Mouse (Mus musculus): ENCODE results near the gene Eif2b3. TPM values are rescaled to one million over a fixed set of nuclear protein-coding genes. Genes with fewer than 3 reads are reported as not detected.

Eif2b3 gene
- total and polyA plus RNA-seq, 3 experiments, result 49.9 to 96.2 (median 84.9) TPM

- Histone ChIP-seq H3K4me1 (ENCODE audit: control insufficient read depth in 1 of 2, insufficient read depth in 2 of 2) (peaks cover 23 to 60% of the 10 kb centered on the region in 2 experiments), H3K9ac (ENCODE audit: insufficient read depth, low read depth) (peak overlapping the region; percentile 5), H3K36me3 (replicated peaks in 1 of 2; ENCODE audit: control insufficient read depth in 1 of 2, insufficient read depth in 1 of 2, low read length in 1 of 2) (peaks cover 7 to 15% of the 10 kb centered on the region in 2 experiments), H3K4me2 (ENCODE audit: insufficient read depth, low read depth, poor library complexity, severe bottlenecking) (peak overlapping the region; percentile 29), H3K9me3 (replicated peaks; ENCODE audit: low read length) (no peaks in the 10 kb centered on the region), H3K27ac (ENCODE audit: insufficient read depth, low read depth) (peak overlapping the region; percentile 52), H3K79me2 (replicated peaks; ENCODE audit: control insufficient read depth, extremely low read depth, insufficient read depth, poor library complexity, severe bottlenecking) (peaks cover 20% of the 10 kb centered on the region), H3K27me3 (replicated peaks) (no peaks in the 10 kb centered on the region), H3K4me3 (replicated peaks in 1 of 3; ENCODE audit: low read depth in 2 of 3, low read length in 2 of 3, poor library complexity in 1 of 3) (peak overlapping the region in 1 of 3 experiments; percentile 19)
- in situ Hi-C loops (cut with MboI; ENCODE audit: low pct_ligation_motif_present, low pct_unique_long_range_greater_than_20kb, low sequenced_read_pairs), result loop anchor here (5.0 kb wide), 2 partner anchors 34 to 314 kb away; partner anchors contain the start of gene Hpdl
- dilution Hi-C loops (cut with MboI; ENCODE audit: extremely low pct_ligation_motif_present, extremely low pct_unique_long_range_greater_than_20kb, low sequenced_read_pairs), result no loop called here
- no peak for DNase-seq (ENCODE audit: extremely low read depth)
- TF ChIP-seq ETS1 (conservative IDR thresholded peaks at IDR 0.05; ENCODE audit: low read depth, low read length), result no peak
- TF ChIP-seq PAX5 (IDR thresholded peaks at IDR 0.05; ENCODE audit: low read length), result no peak
- TF ChIP-seq E2F4 (IDR thresholded peaks at IDR 0.05; ENCODE audit: insufficient replicate concordance, low read depth, low read length), result no peak
- no peak for TF ChIP-seq MYC (IDR thresholded peaks at IDR 0.05; ENCODE audit: low read depth, low read length)
- TF ChIP-seq JUN (IDR thresholded peaks at IDR 0.05; ENCODE audit: insufficient read depth, low read depth, low read length), result no peak
- TF ChIP-seq EP300 (IDR thresholded peaks at IDR 0.05; ENCODE audit: low read length), result no peak
- no peak for TF ChIP-seq JUND (conservative IDR thresholded peaks at IDR 0.05; ENCODE audit: low read depth, low read length)
- no peak for TF ChIP-seq ELF1 (IDR thresholded peaks at IDR 0.05; ENCODE audit: low read depth, low read length)
- TF ChIP-seq SIN3A (IDR thresholded peaks at IDR 0.05; ENCODE audit: low read length), result 0 out of 2 replicates have a peak, but pooled peaks have one; percentile 27
- TF ChIP-seq TCF12 (IDR thresholded peaks at IDR 0.05; ENCODE audit: low read depth, low read length), result peak; percentile 64; the same call in 1 of the 2 replicates
- TF ChIP-seq ZKSCAN1 (IDR thresholded peaks at IDR 0.05; ENCODE audit: borderline replicate concordance, low read depth, low read length), result no peak
- TF ChIP-seq MAFK (IDR thresholded peaks at IDR 0.05; ENCODE audit: insufficient replicate concordance, low read length), result peak; percentile 83
- no peak for TF ChIP-seq RAD21 (IDR thresholded peaks at IDR 0.05; ENCODE audit: low read depth, low read length)
- TF ChIP-seq MAX (IDR thresholded peaks at IDR 0.05; ENCODE audit: low read length), result no peak
- TF ChIP-seq NRF1 (IDR thresholded peaks at IDR 0.05; ENCODE audit: low read depth, low read length), result no peak
- TF ChIP-seq MXI1 (IDR thresholded peaks at IDR 0.05; ENCODE audit: low read depth, low read length), result no peak
- no peak for TF ChIP-seq HCFC1 (IDR thresholded peaks at IDR 0.05; ENCODE audit: low read depth, low read length)
- TF ChIP-seq ZC3H11A (IDR thresholded peaks at IDR 0.05; ENCODE audit: low read depth, low read length), result no peak
- TF ChIP-seq RCOR1 (conservative IDR thresholded peaks at IDR 0.05; ENCODE audit: low read depth, low read length), result no peak
- TF ChIP-seq KAT2A (IDR thresholded peaks at IDR 0.05; ENCODE audit: insufficient replicate concordance, low read length), result no peak
- no peak for TF ChIP-seq BHLHE40 (IDR thresholded peaks at IDR 0.05; ENCODE audit: low read depth, low read length)
- 0 out of 2 replicates have a peak, but pooled peaks have one; percentile 49 for TF ChIP-seq TBP (conservative IDR thresholded peaks at IDR 0.05; ENCODE audit: low read depth, low read length)
- peak; percentile 78 for TF ChIP-seq POLR2A (IDR thresholded peaks at IDR 0.05; ENCODE audit: low read depth, low read length)
- no peak for TF ChIP-seq NELFE (IDR thresholded peaks at IDR 0.05; ENCODE audit: low read depth, low read length)
Observed at GRCm38 (mm10) chr4:117136034-117136433, 116.8 kb downstream of the Eif2b3 start.

Other genes starting within 250 kb of the Eif2b3 start
- 31.3 and 39.0 TPM in 2 replicates for gene Toe1, start 211.8 kb upstream of the Eif2b3 start, total RNA-seq (2012; rRNA removed)
- gene Toe1, start 211.8 kb upstream of the Eif2b3 start, total RNA-seq (2014; rRNA removed), result 45.2 and 47.8 TPM in 2 replicates
- 37.0 and 40.3 TPM in 2 replicates for gene Toe1, start 211.8 kb upstream of the Eif2b3 start, polyA plus RNA-seq (2012; ENCODE audit: insufficient read length, low read depth)
- 11.2 and 12.1 TPM in 2 replicates for gene Mutyh, start 211.7 kb upstream of the Eif2b3 start, total RNA-seq (2012; rRNA removed)
- 12.5 and 15.7 TPM in 2 replicates for gene Mutyh, start 211.7 kb upstream of the Eif2b3 start, total RNA-seq (2014; rRNA removed)
- gene Mutyh, start 211.7 kb upstream of the Eif2b3 start, polyA plus RNA-seq (2012; ENCODE audit: insufficient read length, low read depth), result 10.5 and 13.1 TPM in 2 replicates
- gene Hpdl, start 197.7 kb upstream of the Eif2b3 start, total RNA-seq (2012; rRNA removed), result 1.2 and 1.6 TPM in 2 replicates
- gene Hpdl, start 197.7 kb upstream of the Eif2b3 start, total RNA-seq (2014; rRNA removed), result 0.20 and 0.31 TPM in 2 replicates
- 0.59 and 0.67 TPM in 2 replicates for gene Hpdl, start 197.7 kb upstream of the Eif2b3 start, polyA plus RNA-seq (2012; ENCODE audit: insufficient read length, low read depth)
- gene Zswim5, start 142.0 kb upstream of the Eif2b3 start, total RNA-seq (2012; rRNA removed), result 0.92 and 1.1 TPM in 2 replicates
- gene Zswim5, start 142.0 kb upstream of the Eif2b3 start, total RNA-seq (2014; rRNA removed), result 1.0 and 1.2 TPM in 2 replicates
- gene Zswim5, start 142.0 kb upstream of the Eif2b3 start, polyA plus RNA-seq (2012; ENCODE audit: insufficient read length, low read depth), result 0.98 and 1.2 TPM in 2 replicates
- 62.1 and 66.4 TPM in 2 replicates for gene Urod, start 25.0 kb upstream of the Eif2b3 start, total RNA-seq (2012; rRNA removed)
- gene Urod, start 25.0 kb upstream of the Eif2b3 start, total RNA-seq (2014; rRNA removed), result 81.0 and 82.1 TPM in 2 replicates
- 53.1 and 57.7 TPM in 2 replicates for gene Urod, start 25.0 kb upstream of the Eif2b3 start, polyA plus RNA-seq (2012; ENCODE audit: insufficient read length, low read depth)
- 8.1 and 8.6 TPM in 2 replicates for gene Hectd3, start 24.1 kb upstream of the Eif2b3 start, total RNA-seq (2012; rRNA removed)
- gene Hectd3, start 24.1 kb upstream of the Eif2b3 start, total RNA-seq (2014; rRNA removed), result 6.2 and 6.6 TPM in 2 replicates
- 7.2 and 7.8 TPM in 2 replicates for gene Hectd3, start 24.1 kb upstream of the Eif2b3 start, polyA plus RNA-seq (2012; ENCODE audit: insufficient read length, low read depth)
- gene Ptch2, start 76.7 kb downstream of the Eif2b3 start, total RNA-seq (2012; rRNA removed), result 0.04 and 0.21 TPM in 2 replicates
- not detected in 2 replicates for gene Ptch2, start 76.7 kb downstream of the Eif2b3 start, total RNA-seq (2014; rRNA removed)
- gene Ptch2, start 76.7 kb downstream of the Eif2b3 start, polyA plus RNA-seq (2012; ENCODE audit: insufficient read length, low read depth), result 0.46 and 0.79 TPM in 2 replicates
- gene Btbd19, start 106.3 kb downstream of the Eif2b3 start, total RNA-seq (2012; rRNA removed), result 31.5 and 32.4 TPM in 2 replicates
- 49.7 and 51.1 TPM in 2 replicates for gene Btbd19, start 106.3 kb downstream of the Eif2b3 start, total RNA-seq (2014; rRNA removed)
- gene Btbd19, start 106.3 kb downstream of the Eif2b3 start, polyA plus RNA-seq (2012; ENCODE audit: insufficient read length, low read depth), result 32.9 and 36.3 TPM in 2 replicates
- 0.55 and 0.98 TPM in 2 replicates for gene Tctex1d4, start 107.4 kb downstream of the Eif2b3 start, total RNA-seq (2012; rRNA removed)
- gene Tctex1d4, start 107.4 kb downstream of the Eif2b3 start, total RNA-seq (2014; rRNA removed), result not detected in 2 replicates
- gene Tctex1d4, start 107.4 kb downstream of the Eif2b3 start, polyA plus RNA-seq (2012; ENCODE audit: insufficient read length, low read depth), result not detected in 2 replicates
- gene Plk3, start 114.6 kb downstream of the Eif2b3 start, total RNA-seq (2012; rRNA removed), result 12.0 and 13.8 TPM in 2 replicates
- gene Plk3, start 114.6 kb downstream of the Eif2b3 start, total RNA-seq (2014; rRNA removed), result 8.6 and 8.8 TPM in 2 replicates
- gene Plk3, start 114.6 kb downstream of the Eif2b3 start, polyA plus RNA-seq (2012; ENCODE audit: insufficient read length, low read depth), result 14.7 and 18.5 TPM in 2 replicates
- 5,379 and 5,435 TPM in 2 replicates for gene Rps8, start 136.8 kb downstream of the Eif2b3 start, total RNA-seq (2012; rRNA removed)
- gene Rps8, start 136.8 kb downstream of the Eif2b3 start, total RNA-seq (2014; rRNA removed), result 2,191 and 2,455 TPM in 2 replicates
- gene Rps8, start 136.8 kb downstream of the Eif2b3 start, polyA plus RNA-seq (2012; ENCODE audit: insufficient read length, low read depth), result 1,480 and 1,967 TPM in 2 replicates
- gene Kif2c, start 163.2 kb downstream of the Eif2b3 start, total RNA-seq (2012; rRNA removed), result 33.9 and 39.6 TPM in 2 replicates
- gene Kif2c, start 163.2 kb downstream of the Eif2b3 start, total RNA-seq (2014; rRNA removed), result 34.0 and 36.8 TPM in 2 replicates
- 40.3 and 43.1 TPM in 2 replicates for gene Kif2c, start 163.2 kb downstream of the Eif2b3 start, polyA plus RNA-seq (2012; ENCODE audit: insufficient read length, low read depth)
- gene Tmem53, start 232.5 kb downstream of the Eif2b3 start, total RNA-seq (2012; rRNA removed), result 0.50 and 1.1 TPM in 2 replicates
- 1.4 and 1.5 TPM in 2 replicates for gene Tmem53, start 232.5 kb downstream of the Eif2b3 start, total RNA-seq (2014; rRNA removed)
- 1.00 and 1.2 TPM in 2 replicates for gene Tmem53, start 232.5 kb downstream of the Eif2b3 start, polyA plus RNA-seq (2012; ENCODE audit: insufficient read length, low read depth)
- gene Armh1, start 232.7 kb downstream of the Eif2b3 start, total RNA-seq (2012; rRNA removed), result not detected in 2 replicates
- not detected in 2 replicates for gene Armh1, start 232.7 kb downstream of the Eif2b3 start, total RNA-seq (2014; rRNA removed)
- gene Armh1, start 232.7 kb downstream of the Eif2b3 start, polyA plus RNA-seq (2012; ENCODE audit: insufficient read length, low read depth), result 0.18 TPM in 1 of 2 replicates, not detected in the other